Mouse (Mus musculus) hematopoietic stem cell, adult 5-6 weeks (primary cell): Measurements from ENCODE around the gene Zfp574. TPM values are rescaled to one million over a fixed set of nuclear protein-coding genes. Genes with fewer than 3 reads are reported as not detected.
A peak's percentile ranks its signal among the peaks of the same experiment; 100 is the strongest.

Experiments used
- ATAC-seq, 2 experiments: fragments of 125-278 bp in 1 of 2; replicated peaks in 1 of 2; 2 replicates each; pipeline ENCODE4 v1.8.0; 2016 to 2017; ENCODE audit warnings: inconsistent platforms in 2 of 2, mild to moderate bottlenecking in 2 of 2, moderate number of reproducible peaks in 2 of 2, low read depth in 1 of 2, moderate TSS enrichment in 1 of 2; ENCODE audit not compliant: low FRiP score in 2 of 2, poor library complexity in 2 of 2, severe bottlenecking in 2 of 2, insufficient read depth in 1 of 2, low TSS enrichment in 1 of 2
- total RNA-seq: library from RNA; stranded (forward); fragments of 172-1452, 232-1000 nt; gene quantifications from 2 replicates; pipeline ENCODE4 v1.2.3, GENCODE M21; 2017

The Zfp574 gene
- total RNA-seq, 1 experiment from 2014 or later = 6.6 TPM

GRCm38 (mm10) chr7:25098169-25098568, 25.8 kb downstream of the Zfp574 start:
- ATAC-seq = no peak

GRCm38 (mm10) chr7:25099581-25099980, 27.2 kb downstream of the Zfp574 start:
- ATAC-seq = no peak

DNA sequence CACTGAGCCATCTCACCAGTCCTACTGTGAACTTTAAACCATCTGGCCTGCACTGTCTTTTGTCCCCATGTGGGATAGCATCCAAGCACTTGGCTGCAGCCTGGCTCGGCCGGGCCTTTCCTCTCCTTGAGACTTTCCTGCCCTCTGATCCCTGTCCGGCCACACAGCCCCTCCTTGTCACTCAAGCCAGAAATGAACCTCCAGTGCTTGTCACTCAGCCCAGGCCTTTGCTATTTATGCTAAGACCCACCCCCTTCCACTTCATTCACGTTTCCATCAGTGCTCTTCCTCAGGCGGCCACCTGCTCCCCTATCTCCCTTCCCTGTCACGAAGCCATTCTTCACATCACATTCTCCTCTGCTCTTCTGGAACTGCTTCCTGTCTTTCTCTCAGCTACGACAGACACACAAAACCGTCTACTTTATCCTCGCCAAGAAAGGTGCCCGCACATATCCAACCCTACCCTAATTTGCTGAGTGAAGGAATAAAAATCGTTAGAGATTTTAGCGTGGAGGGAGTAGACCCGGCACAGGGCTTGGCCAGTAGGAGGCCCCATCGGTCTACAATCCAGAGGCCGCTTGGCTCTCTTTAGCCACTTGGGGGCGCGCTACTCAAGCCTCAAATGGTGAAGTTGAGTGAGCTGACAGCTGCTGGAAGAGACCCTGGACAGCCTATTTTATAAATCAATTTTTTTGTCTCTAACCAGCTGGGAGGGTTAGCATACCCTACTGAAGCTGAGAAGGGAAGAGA, 33.2 kb downstream of the Zfp574 start:
- ATAC-seq = peak; percentile 80 to 85

DNA sequence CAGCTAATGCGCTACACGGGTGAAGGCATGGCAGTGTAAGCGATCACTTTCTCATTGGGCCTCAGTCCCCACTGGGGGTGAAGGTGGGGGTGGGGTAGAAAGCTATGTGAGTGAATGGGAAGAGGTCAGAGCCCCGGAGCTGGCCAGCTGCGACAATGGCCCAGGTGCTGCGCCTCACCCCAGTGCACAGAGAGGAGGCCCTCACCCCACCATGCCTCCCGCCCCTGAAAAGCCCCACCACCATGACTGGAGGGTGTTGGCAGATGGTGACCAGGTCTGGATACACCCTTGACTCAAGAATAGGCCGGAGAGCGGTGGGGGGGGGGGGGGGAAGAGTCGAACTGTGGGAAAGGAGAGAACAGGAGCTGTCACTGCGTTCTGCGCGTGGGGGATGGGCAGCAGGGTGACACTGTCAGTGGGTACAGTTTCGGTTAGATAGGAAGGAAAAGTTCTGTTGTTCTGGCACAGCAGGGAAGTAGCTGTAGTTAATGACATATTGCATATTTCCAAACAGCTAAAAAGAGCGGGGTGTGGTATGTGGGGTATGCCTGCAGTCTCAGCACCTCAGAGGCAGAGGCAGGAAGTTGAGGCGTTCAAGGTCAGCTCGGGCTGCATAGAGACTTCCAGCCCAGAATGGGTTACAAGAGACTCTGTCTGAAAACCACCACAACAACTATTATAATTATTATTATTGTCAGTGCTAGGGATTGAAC, 34.6 kb downstream of the Zfp574 start:
- ATAC-seq = peak in 1 of 2 experiments; percentile 54; a peak in 2 of 4 replicates

GRCm38 (mm10) chr7:25109355-25109754, 37.0 kb downstream of the Zfp574 start:
- ATAC-seq = no peak

DNA sequence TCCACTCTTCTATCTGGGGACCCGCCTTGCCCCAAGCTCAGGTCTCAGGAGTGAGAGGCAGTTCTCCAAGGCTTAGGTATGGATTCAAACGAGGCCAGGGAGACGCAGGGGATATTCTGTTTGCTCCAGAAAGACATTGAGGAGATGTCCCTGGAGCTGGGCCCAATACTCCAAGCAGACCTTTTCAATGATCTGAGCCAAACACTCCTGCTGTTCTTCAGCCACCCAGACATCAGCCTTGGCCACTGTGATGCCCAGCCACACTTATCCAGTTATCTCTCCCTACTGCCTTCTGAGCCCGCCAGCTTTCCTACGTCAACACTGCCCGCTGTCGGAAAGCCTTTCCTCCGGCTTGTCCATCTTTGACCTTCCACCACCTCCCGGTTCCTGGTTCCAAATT, 38.0 kb downstream of the Zfp574 start:
- no peak for ATAC-seq

- ATAC-seq = no peak
Measured at GRCm38 (mm10) chr7:25112178-25112955, 40.0 kb downstream of the Zfp574 start.

DNA sequence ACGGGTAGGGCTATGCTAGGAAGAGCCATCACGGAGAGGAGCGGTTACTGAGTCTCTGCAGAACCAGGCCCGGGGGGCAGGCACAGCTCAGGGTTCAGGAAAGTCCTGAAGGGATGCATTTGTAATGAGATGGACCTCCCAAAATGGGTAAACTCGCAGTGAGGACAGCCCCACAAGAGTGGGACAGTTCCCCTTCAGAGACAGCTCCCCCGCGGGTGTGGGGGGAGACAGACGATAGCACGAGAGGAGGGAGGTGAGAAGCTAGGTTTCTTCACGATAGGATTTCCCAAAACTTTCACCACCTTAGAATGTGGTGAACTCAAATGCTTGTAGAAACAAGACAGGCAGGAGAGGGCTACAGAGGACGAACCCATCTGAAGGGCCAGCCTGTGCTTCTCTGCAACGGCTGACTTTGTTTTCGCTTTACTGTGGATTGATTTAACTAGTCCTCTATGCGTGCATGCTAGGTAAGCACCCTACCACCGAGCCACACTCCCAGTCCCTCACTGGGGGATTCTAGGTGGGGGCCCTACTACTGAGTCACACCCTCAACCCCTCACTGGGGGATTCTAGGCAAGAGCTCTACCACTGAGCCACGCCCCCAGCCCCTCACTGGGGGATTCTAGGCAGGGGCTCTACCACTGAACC, 40.7 kb downstream of the Zfp574 start:
- ATAC-seq = no peak

- ATAC-seq = peak; percentile 81 to 86
Measured at GRCm38 (mm10) chr7:25120061-25120834, 47.9 kb downstream of the Zfp574 start.

GRCm38 (mm10) chr7:25121240-25121786, 48.9 kb downstream of the Zfp574 start:
- ATAC-seq = no peak

DNA sequence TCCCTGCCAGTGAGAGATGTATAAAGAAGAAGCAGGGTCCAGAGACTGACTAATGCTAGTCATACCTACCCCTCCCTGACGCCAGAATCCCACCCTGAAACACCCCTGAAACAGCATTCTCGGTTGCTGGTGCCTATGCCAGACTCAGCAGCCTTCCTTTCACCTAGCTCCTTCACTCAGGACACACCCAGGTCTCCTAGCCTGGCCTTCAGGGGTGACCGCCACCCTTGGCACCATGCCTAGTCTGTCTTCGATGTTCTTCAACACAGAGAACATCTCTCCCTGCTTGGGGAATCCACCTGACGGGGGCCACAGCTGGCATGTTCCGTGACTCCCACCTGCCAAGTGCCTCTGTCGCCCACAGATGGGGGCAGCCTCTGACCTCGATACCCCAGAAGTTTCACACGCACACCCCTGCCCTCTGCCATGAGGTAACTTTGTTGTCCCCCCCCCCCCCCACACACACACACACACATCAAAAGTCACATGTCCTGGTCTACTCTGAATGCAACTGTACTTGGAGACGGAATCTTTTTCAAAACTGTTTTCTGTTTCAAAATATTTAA, 53.4 kb downstream of the Zfp574 start:
- no peak for ATAC-seq

DNA sequence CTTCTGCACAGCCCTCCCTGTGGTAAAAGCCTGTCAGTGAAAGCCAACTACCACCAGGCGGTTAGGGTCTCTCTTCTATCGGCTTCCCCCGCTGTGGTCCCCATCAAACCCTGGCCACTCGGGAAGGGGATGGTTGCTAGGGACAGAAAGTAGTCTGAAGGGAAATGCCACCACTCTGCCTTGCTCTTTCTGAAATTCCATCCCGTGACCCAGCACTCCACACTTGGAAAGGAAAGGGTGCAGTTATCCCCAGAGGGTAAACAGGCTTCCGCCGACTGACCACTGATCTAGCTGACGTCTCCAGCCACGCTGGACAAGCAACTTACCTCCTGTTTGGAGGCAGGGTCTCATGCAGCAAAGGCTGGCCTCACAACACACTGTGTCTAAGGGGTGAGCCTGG, 55.6 kb downstream of the Zfp574 start:
- ATAC-seq = no peak

DNA sequence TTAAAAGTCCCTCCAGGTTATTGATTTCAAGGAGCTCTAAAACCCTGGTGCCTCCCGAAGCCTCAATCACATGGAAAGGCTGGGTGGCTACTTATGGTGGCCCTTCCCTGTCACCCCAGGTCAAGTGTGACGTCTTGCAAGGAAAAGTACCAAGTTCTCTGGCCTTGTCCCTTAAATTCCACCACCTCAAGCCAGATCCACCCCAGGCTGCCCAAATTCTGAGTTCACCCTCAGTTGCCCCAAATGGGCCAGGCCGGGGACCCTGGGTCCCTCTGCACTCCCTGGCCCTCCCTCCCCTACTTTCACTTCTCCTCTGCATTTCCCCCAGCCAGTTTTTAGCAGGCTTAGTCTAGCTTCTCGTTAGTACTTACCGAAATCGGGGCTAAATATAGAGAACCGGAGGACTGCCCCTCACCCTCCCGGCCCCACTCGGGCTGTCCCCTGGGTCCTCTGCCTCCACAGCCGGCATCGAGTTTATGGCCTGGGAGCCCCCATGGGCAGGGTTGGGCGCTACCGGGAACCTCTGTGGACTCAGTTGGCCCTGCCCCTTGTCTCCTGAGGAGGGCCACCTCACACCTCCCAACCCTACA, 57.1 kb downstream of the Zfp574 start:
- peak in 1 of 2 experiments; percentile 23; a peak in 1 of 4 replicates for ATAC-seq

- ATAC-seq = no peak
Measured at GRCm38 (mm10) chr7:25130565-25130964, 58.2 kb downstream of the Zfp574 start.

- ATAC-seq = no peak
Measured at GRCm38 (mm10) chr7:25131247-25131646, 58.9 kb downstream of the Zfp574 start.

GRCm38 (mm10) chr7:25132318-25132960, 60.1 kb downstream of the Zfp574 start:
- peak; percentile 51 to 56 for ATAC-seq
